Mouse (Mus musculus): Measurements from ENCODE around the gene Dock8. TPM values are rescaled to one million over a fixed set of nuclear protein-coding genes. Genes with fewer than 3 reads are reported as not detected.

Dock8 gene
- polyA plus RNA-seq, 1 experiment from 2014 or later = 9.0 TPM

GRCm38 (mm10) chr19:25251610-25252140 is 252.3 kb downstream of the Dock8 start:
- Histone ChIP-seq H3K27ac (no peak overlapping the region), H3K36me3 (ENCODE audit: insufficient read depth, low read length) (no peaks in the 10 kb centered on the region), H3K9ac (ENCODE audit: low read depth, low read length) (no peak overlapping the region), H3K4me3 (replicated peaks; ENCODE audit: low read depth, low read length) (no peak overlapping the region), H3K9me3 (replicated peaks; ENCODE audit: low read length) (no peaks in the 10 kb centered on the region), H3K4me2 (ENCODE audit: low read length) (no peak overlapping the region), H3K4me1 (replicated peaks; ENCODE audit: insufficient read depth, low read length) (no peaks in the 10 kb centered on the region; the same call in 1 of the 2 replicates), H3K27me3 (ENCODE audit: insufficient read depth, low read length) (no peaks in the 10 kb centered on the region)
- DNase-seq (ENCODE audit: low spot score) (no peak), ATAC-seq (replicated peaks; ENCODE audit: low FRiP score, low read depth) (no peak)
- 84% methylated on average over 3 of the region's 3 CpGs for WGBS
- TF ChIP-seq CTCF (IDR thresholded peaks at IDR 0.05; ENCODE audit: low read depth) = no peak

Other genes with a start within 250 kb of the Dock8 start
- gene Pgm5, start 137.7 kb upstream of the Dock8 start, polyA plus RNA-seq (2015; fragmentation: Nextera tagmentation; extraction: Ambion mirVana) = 0.87 and 0.96 TPM in 2 replicates
- gene Gm10053, start 123.8 kb upstream of the Dock8 start, polyA plus RNA-seq (2015; fragmentation: Nextera tagmentation; extraction: Ambion mirVana) = 458 and 466 TPM in 2 replicates
- not detected in 2 replicates for gene Foxd4, start 98.3 kb upstream of the Dock8 start, polyA plus RNA-seq (2015; fragmentation: Nextera tagmentation; extraction: Ambion mirVana)
- 19.8 and 20.4 TPM in 2 replicates for gene Cbwd1, start 37.9 kb upstream of the Dock8 start, polyA plus RNA-seq (2015; fragmentation: Nextera tagmentation; extraction: Ambion mirVana)
- gene Kank1, start 237.4 kb downstream of the Dock8 start, polyA plus RNA-seq (2015; fragmentation: Nextera tagmentation; extraction: Ambion mirVana) = 18.4 and 21.6 TPM in 2 replicates

Data from kidney, postnatal 0 days (tissue).